Mouse (Mus musculus): ENCODE measurements at regions not wholly inside any gene's neighbourhood (a gene's known extent, or its start where the extent isn't known, plus 50 kb on each side); places are given as distances from the start of the nearest gene placed in this dataset.

DNA sequence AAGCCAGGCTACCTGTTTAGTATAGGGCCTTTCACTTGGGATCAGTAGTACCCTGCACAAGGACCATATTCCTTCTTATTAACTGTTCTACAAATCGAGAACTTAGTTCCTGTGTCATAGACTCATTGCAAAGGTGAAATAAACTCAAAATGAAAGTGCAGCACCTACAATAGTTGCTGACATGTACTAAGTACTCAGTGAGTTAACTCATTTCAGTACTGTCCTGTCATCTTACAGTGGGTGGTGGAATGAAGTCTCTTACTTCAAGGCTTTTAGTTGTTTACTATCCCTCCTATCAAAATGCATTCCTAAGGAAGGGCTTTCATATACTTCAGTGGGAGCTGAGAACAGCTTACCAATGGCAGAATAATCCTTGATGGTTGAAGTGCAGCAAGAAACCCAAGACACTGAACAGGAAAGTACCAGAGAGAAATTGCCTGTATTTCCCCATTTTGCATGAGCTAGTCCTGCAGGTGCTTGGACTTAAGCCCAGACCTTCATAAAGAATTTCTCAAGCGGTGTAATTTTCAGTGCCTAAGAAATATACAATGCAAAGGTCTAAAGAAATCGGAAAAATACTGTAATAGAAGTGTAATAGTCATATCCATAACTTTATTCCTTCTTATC is 448.2 kb upstream of the B3galt2 start:
- H3K4me2 ChIP-seq (ENCODE audit: low read depth) = no peak overlapping the region
- no peak overlapping the region for H3K4me3 ChIP-seq
- no peak overlapping the region for H3ac ChIP-seq (ENCODE audit: control insufficient read depth, insufficient read length)
- H3K79me2 ChIP-seq (ENCODE audit: control insufficient read depth, insufficient read depth) = no peaks in the 10 kb centered on the region
- H3K36me3 ChIP-seq (ENCODE audit: control insufficient read depth, insufficient read depth) = no peaks in the 10 kb centered on the region
- TF ChIP-seq MAX (IDR thresholded peaks at IDR 0.05; ENCODE audit: low read depth) (no peak), TCF12 (IDR thresholded peaks at IDR 0.05; ENCODE audit: insufficient read depth, poor library complexity, severe bottlenecking) (no peak), TCF3 (IDR thresholded peaks at IDR 0.05; ENCODE audit: insufficient read length, low read depth) (no peak), MYOD1 (IDR thresholded peaks at IDR 0.05; ENCODE audit: control insufficient read depth in 1 of 3, insufficient read length in 2 of 3, low read depth in 2 of 3) (no peak)
- no peaks in the 10 kb centered on the region for H3K27me3 ChIP-seq (ENCODE audit: control insufficient read depth, insufficient read depth, insufficient read length)

- H3K4me3 ChIP-seq = no peak overlapping the region
- H3K27me3 ChIP-seq (ENCODE audit: control insufficient read depth, insufficient read depth, insufficient read length) = no peaks in the 10 kb centered on the region
- H3ac ChIP-seq (ENCODE audit: control insufficient read depth, insufficient read length) = no peak overlapping the region
- no peak overlapping the region for H3K4me2 ChIP-seq (ENCODE audit: low read depth)
- H3K36me3 ChIP-seq (ENCODE audit: control insufficient read depth, insufficient read depth) = no peaks in the 10 kb centered on the region
- TF ChIP-seq MAX (IDR thresholded peaks at IDR 0.05; ENCODE audit: low read depth) = no peak
- no peak for TF ChIP-seq E2F4 (IDR thresholded peaks at IDR 0.05; ENCODE audit: insufficient read depth)
- no peaks in the 10 kb centered on the region for H3K79me2 ChIP-seq (ENCODE audit: control insufficient read depth, insufficient read depth)
Measured at GRCm38 (mm10) chr1:143200213-143200889, 440.1 kb upstream of the B3galt2 start.

GRCm38 (mm10) chr1:143200971-143201370 is 439.5 kb upstream of the B3galt2 start:
- Histone ChIP-seq H3ac (ENCODE audit: control insufficient read depth, insufficient read length) (no peak overlapping the region), H3K4me3 (no peak overlapping the region), H3K79me2 (ENCODE audit: control insufficient read depth, insufficient read depth) (no peaks in the 10 kb centered on the region), H3K4me2 (ENCODE audit: low read depth) (no peak overlapping the region), H3K36me3 (ENCODE audit: control insufficient read depth, insufficient read depth) (no peaks in the 10 kb centered on the region), H3K27me3 (ENCODE audit: control insufficient read depth, insufficient read depth, insufficient read length) (no peaks in the 10 kb centered on the region)
- TF ChIP-seq TCF3 (IDR thresholded peaks at IDR 0.05; ENCODE audit: insufficient read length, low read depth) = no peak

- TF ChIP-seq E2F4 (IDR thresholded peaks at IDR 0.05; ENCODE audit: insufficient read depth) (no peak), MAX (IDR thresholded peaks at IDR 0.05; ENCODE audit: low read depth) (no peak), CEBPB (IDR thresholded peaks at IDR 0.05; ENCODE audit: insufficient read depth, poor library complexity, severe bottlenecking) (no peak), MYOD1 (IDR thresholded peaks at IDR 0.05; ENCODE audit: control insufficient read depth in 1 of 3, insufficient read length in 2 of 3, low read depth in 2 of 3) (no peak), POLR2AphosphoS2 (IDR thresholded peaks at IDR 0.05; ENCODE audit: insufficient read length, low read depth) (no peak), TCF3 (IDR thresholded peaks at IDR 0.05; ENCODE audit: insufficient read length, low read depth) (no peak), SRF (IDR thresholded peaks at IDR 0.05; ENCODE audit: control insufficient read depth, insufficient read length, low read depth) (no peak), REST (IDR thresholded peaks at IDR 0.05; ENCODE audit: insufficient read depth, insufficient read length) (no peak), TCF12 (IDR thresholded peaks at IDR 0.05; ENCODE audit: insufficient read depth, poor library complexity, severe bottlenecking) (no peak), MYOG (IDR thresholded peaks at IDR 0.05; ENCODE audit: control insufficient read depth in 1 of 3, insufficient read depth in 1 of 3, insufficient read length in 2 of 3, low read depth in 2 of 3) (no peak), USF1 (IDR thresholded peaks at IDR 0.05; ENCODE audit: low read depth) (no peak), POLR2A (IDR thresholded peaks at IDR 0.05; ENCODE audit: insufficient read length, low read depth) (no peak)
- Histone ChIP-seq H3K36me3 (ENCODE audit: control insufficient read depth, insufficient read depth) (no peaks in the 10 kb centered on the region), H3K27me3 (ENCODE audit: control insufficient read depth, insufficient read depth, insufficient read length) (no peaks in the 10 kb centered on the region), H3K4me2 (ENCODE audit: low read depth) (no peak overlapping the region), H3K4me3 (no peak overlapping the region), H3ac (ENCODE audit: control insufficient read depth, insufficient read length) (no peak overlapping the region), H3K79me2 (ENCODE audit: control insufficient read depth, insufficient read depth) (no peaks in the 10 kb centered on the region)
Measured at GRCm38 (mm10) chr1:143202182-143202581, 438.3 kb upstream of the B3galt2 start.

GRCm38 (mm10) chr1:143204070-143204469 is 436.4 kb upstream of the B3galt2 start:
- no peak overlapping the region for H3K4me3 ChIP-seq
- TF ChIP-seq MAX (IDR thresholded peaks at IDR 0.05; ENCODE audit: low read depth) = no peak
- TF ChIP-seq CEBPB (IDR thresholded peaks at IDR 0.05; ENCODE audit: insufficient read depth, poor library complexity, severe bottlenecking) = no peak
- TF ChIP-seq TCF3 (IDR thresholded peaks at IDR 0.05; ENCODE audit: insufficient read length, low read depth) = no peak
- TF ChIP-seq USF1 (IDR thresholded peaks at IDR 0.05; ENCODE audit: low read depth) = no peak
- no peak for TF ChIP-seq REST (IDR thresholded peaks at IDR 0.05; ENCODE audit: insufficient read depth, insufficient read length)
- no peak for TF ChIP-seq MYOD1 (IDR thresholded peaks at IDR 0.05; ENCODE audit: control insufficient read depth in 1 of 3, insufficient read length in 2 of 3, low read depth in 2 of 3)
- no peak for TF ChIP-seq SRF (IDR thresholded peaks at IDR 0.05; ENCODE audit: control insufficient read depth, insufficient read length, low read depth)
- TF ChIP-seq MYOG (IDR thresholded peaks at IDR 0.05; ENCODE audit: control insufficient read depth in 1 of 3, insufficient read depth in 1 of 3, insufficient read length in 2 of 3, low read depth in 2 of 3) = no peak
- TF ChIP-seq POLR2A (IDR thresholded peaks at IDR 0.05; ENCODE audit: insufficient read length, low read depth) = no peak
- TF ChIP-seq POLR2AphosphoS2 (IDR thresholded peaks at IDR 0.05; ENCODE audit: insufficient read length, low read depth) = no peak
- no peak for TF ChIP-seq TCF12 (IDR thresholded peaks at IDR 0.05; ENCODE audit: insufficient read depth, poor library complexity, severe bottlenecking)
- TF ChIP-seq E2F4 (IDR thresholded peaks at IDR 0.05; ENCODE audit: insufficient read depth) = no peak
- H3K27me3 ChIP-seq (ENCODE audit: control insufficient read depth, insufficient read depth, insufficient read length) = no peaks in the 10 kb centered on the region
- no peaks in the 10 kb centered on the region for H3K36me3 ChIP-seq (ENCODE audit: control insufficient read depth, insufficient read depth)
- H3ac ChIP-seq (ENCODE audit: control insufficient read depth, insufficient read length) = no peak overlapping the region
- no peak overlapping the region for H3K4me2 ChIP-seq (ENCODE audit: low read depth)
- H3K79me2 ChIP-seq (ENCODE audit: control insufficient read depth, insufficient read depth) = no peaks in the 10 kb centered on the region

All from myocyte (in vitro differentiated cells).